Mouse (Mus musculus) E14TG2a.4 (cell line): Measurements from ENCODE around the gene Tmem121b.

Source experiments
- CTCF ChIP-seq: conservative IDR thresholded peaks from 2 replicates; pipeline ENCODE4 v1.5.1; 2014; ENCODE audit warnings: low read length
- POU5F1 ChIP-seq: IDR thresholded peaks from 2 replicates; pipeline ENCODE4 v1.6.1; 2014; ENCODE audit warnings: low read length, borderline replicate concordance

- peak; percentile 87 for TF ChIP-seq CTCF
- TF ChIP-seq POU5F1 = no peak
Measured at GRCm38 (mm10) chr6:120457074-120457473, 36.5 kb downstream of the Tmem121b start.
